Mouse (Mus musculus): ENCODE measurements around the gene Dis3l2. TPM values are rescaled to one million over a fixed set of nuclear protein-coding genes. Genes with fewer than 3 reads are reported as not detected.
A peak's percentile ranks its signal among the peaks of the same experiment; 100 is the strongest.

Gene Dis3l2
- polyA plus RNA-seq, 1 experiment = 7.5 TPM

- H3K4me1 ChIP-seq (ENCODE audit: control insufficient read depth, insufficient read depth, low read length) = no peaks in the 10 kb centered on the region
- no peak for TF ChIP-seq CTCF (IDR thresholded peaks at IDR 0.05; ENCODE audit: control insufficient read depth, insufficient read depth, low read length)
- TF ChIP-seq POLR2A (IDR thresholded peaks at IDR 0.05; ENCODE audit: borderline replicate concordance, control insufficient read depth, low read depth, low read length) = no peak
- WGBS = 79% methylated on average over 10 of the region's 10 CpGs
- no peak overlapping the region for H3K27ac ChIP-seq (ENCODE audit: control insufficient read depth, insufficient read depth, low read depth, low read length, poor library complexity)
- no peak overlapping the region for H3K4me3 ChIP-seq (replicated peaks; ENCODE audit: control insufficient read depth, low read depth, low read length)
Measured at GRCm38 (mm10) chr1:86678667-86679066, 24.9 kb upstream of the Dis3l2 start.

GRCm38 (mm10) chr1:86687236-86687635 lies 16.4 kb upstream of the Dis3l2 start:
- no peak for TF ChIP-seq CTCF (IDR thresholded peaks at IDR 0.05; ENCODE audit: control insufficient read depth, insufficient read depth, low read length)
- no peak for TF ChIP-seq POLR2A (IDR thresholded peaks at IDR 0.05; ENCODE audit: borderline replicate concordance, control insufficient read depth, low read depth, low read length)
- H3K27ac ChIP-seq (ENCODE audit: control insufficient read depth, insufficient read depth, low read depth, low read length, poor library complexity) = no peak overlapping the region
- H3K4me3 ChIP-seq (replicated peaks; ENCODE audit: control insufficient read depth, low read depth, low read length) = no peak overlapping the region
- H3K4me1 ChIP-seq (ENCODE audit: control insufficient read depth, insufficient read depth, low read length) = no peaks in the 10 kb centered on the region
- WGBS = 65% methylated on average over 4 of the region's 4 CpGs

DNA sequence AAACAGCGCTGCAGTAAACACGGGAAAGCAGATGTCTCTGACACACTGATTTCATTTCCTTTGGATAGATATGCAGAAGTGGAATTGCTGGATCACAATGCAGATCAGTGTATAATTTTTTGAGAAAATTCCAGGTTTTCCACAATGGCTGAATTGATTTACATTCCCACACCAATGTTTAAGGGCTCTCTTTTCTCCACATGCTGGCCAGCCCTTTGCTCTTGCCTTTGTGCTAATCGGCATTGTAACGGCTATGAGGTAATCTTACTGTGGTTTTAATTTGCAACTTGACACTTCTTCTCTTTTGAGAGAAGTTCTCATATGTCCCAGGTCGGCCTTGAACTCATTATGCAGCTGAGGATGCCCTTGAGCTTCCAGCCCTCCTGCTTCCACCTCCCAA lies 12.6 kb upstream of the Dis3l2 start:
- no peaks in the 10 kb centered on the region for H3K4me1 ChIP-seq (ENCODE audit: control insufficient read depth, insufficient read depth, low read length)
- TF ChIP-seq POLR2A (IDR thresholded peaks at IDR 0.05; ENCODE audit: borderline replicate concordance, control insufficient read depth, low read depth, low read length) (no peak), CTCF (IDR thresholded peaks at IDR 0.05; ENCODE audit: control insufficient read depth, insufficient read depth, low read length) (no peak)
- WGBS = 66% methylated on average over 5 of the region's 5 CpGs
- no peak overlapping the region for H3K4me3 ChIP-seq (replicated peaks; ENCODE audit: control insufficient read depth, low read depth, low read length)
- H3K27ac ChIP-seq (ENCODE audit: control insufficient read depth, insufficient read depth, low read depth, low read length, poor library complexity) = no peak overlapping the region

GRCm38 (mm10) chr1:86696948-86697347 lies 6.7 kb upstream of the Dis3l2 start:
- Histone ChIP-seq H3K27ac (ENCODE audit: control insufficient read depth, insufficient read depth, low read depth, low read length, poor library complexity) (no peak overlapping the region), H3K4me3 (replicated peaks; ENCODE audit: control insufficient read depth, low read depth, low read length) (no peak overlapping the region), H3K4me1 (ENCODE audit: control insufficient read depth, insufficient read depth, low read length) (no peaks in the 10 kb centered on the region)
- TF ChIP-seq CTCF (IDR thresholded peaks at IDR 0.05; ENCODE audit: control insufficient read depth, insufficient read depth, low read length) = peak; percentile 43; the same call in 1 of the 2 replicates
- TF ChIP-seq POLR2A (IDR thresholded peaks at IDR 0.05; ENCODE audit: borderline replicate concordance, control insufficient read depth, low read depth, low read length) = no peak
- WGBS = 50% methylated on average over 7 of the region's 7 CpGs

GRCm38 (mm10) chr1:86698721-86699120 lies 4.9 kb upstream of the Dis3l2 start:
- Histone ChIP-seq H3K4me1 (ENCODE audit: control insufficient read depth, insufficient read depth, low read length) (peaks cover 2% of the 10 kb centered on the region; the same call in 1 of the 2 replicates), H3K4me3 (replicated peaks; ENCODE audit: control insufficient read depth, low read depth, low read length) (no peak overlapping the region), H3K27ac (ENCODE audit: control insufficient read depth, insufficient read depth, low read depth, low read length, poor library complexity) (no peak overlapping the region)
- WGBS = 25% methylated on average over 2 of the region's 2 CpGs
- no peak for TF ChIP-seq POLR2A (IDR thresholded peaks at IDR 0.05; ENCODE audit: borderline replicate concordance, control insufficient read depth, low read depth, low read length)
- TF ChIP-seq CTCF (IDR thresholded peaks at IDR 0.05; ENCODE audit: control insufficient read depth, insufficient read depth, low read length) = 0 out of 2 replicates have a peak, but pooled peaks have one; percentile 20

GRCm38 (mm10) chr1:86699346-86700136 lies 4.1 kb upstream of the Dis3l2 start:
- WGBS = 71% methylated on average over 11 of the region's 11 CpGs
- no peak overlapping the region for H3K4me3 ChIP-seq (replicated peaks; ENCODE audit: control insufficient read depth, low read depth, low read length)
- TF ChIP-seq CTCF (IDR thresholded peaks at IDR 0.05; ENCODE audit: control insufficient read depth, insufficient read depth, low read length) (peak; percentile 16; the same call in 1 of the 2 replicates), POLR2A (IDR thresholded peaks at IDR 0.05; ENCODE audit: borderline replicate concordance, control insufficient read depth, low read depth, low read length) (no peak)
- peaks cover 2% of the 10 kb centered on the region; the same call in 1 of the 2 replicates for H3K4me1 ChIP-seq (ENCODE audit: control insufficient read depth, insufficient read depth, low read length)
- H3K27ac ChIP-seq (ENCODE audit: control insufficient read depth, insufficient read depth, low read depth, low read length, poor library complexity) = no peak overlapping the region

DNA sequence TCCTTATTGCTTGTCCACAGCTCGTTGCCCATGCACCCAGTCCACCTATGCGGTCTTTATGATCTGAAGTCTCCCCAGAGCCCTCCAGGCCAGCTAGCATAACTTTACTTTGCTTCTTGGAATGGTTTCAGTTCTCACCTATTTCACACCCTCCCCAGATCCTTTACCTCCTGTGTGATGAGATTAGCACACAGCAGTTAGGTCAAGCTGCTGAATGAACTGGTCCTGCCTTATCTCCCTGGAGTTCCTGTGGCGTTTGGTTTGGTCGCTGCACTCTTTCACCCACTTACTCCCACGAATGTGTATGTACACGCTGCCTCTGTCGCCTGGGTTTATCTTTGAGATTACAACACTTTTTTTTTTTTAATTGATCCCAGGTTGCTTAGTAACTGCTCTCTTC lies 3.2 kb upstream of the Dis3l2 start:
- H3K4me3 ChIP-seq (replicated peaks; ENCODE audit: control insufficient read depth, low read depth, low read length) = no peak overlapping the region
- no peak overlapping the region for H3K27ac ChIP-seq (ENCODE audit: control insufficient read depth, insufficient read depth, low read depth, low read length, poor library complexity)
- peaks cover 2% of the 10 kb centered on the region; the same call in 1 of the 2 replicates for H3K4me1 ChIP-seq (ENCODE audit: control insufficient read depth, insufficient read depth, low read length)
- WGBS = 66% methylated on average over 7 of the region's 7 CpGs
- no peak for TF ChIP-seq CTCF (IDR thresholded peaks at IDR 0.05; ENCODE audit: control insufficient read depth, insufficient read depth, low read length)
- no peak for TF ChIP-seq POLR2A (IDR thresholded peaks at IDR 0.05; ENCODE audit: borderline replicate concordance, control insufficient read depth, low read depth, low read length)

- peak overlapping the region; percentile 60 for H3K27ac ChIP-seq (ENCODE audit: control insufficient read depth, insufficient read depth, low read depth, low read length, poor library complexity)
- WGBS = 1% methylated on average over 27 of the region's 27 CpGs
Measured at GRCm38 (mm10) chr1:86703965-86704326, 338 bp downstream of the Dis3l2 start.

More at GRCm38 (mm10) chr1:86703965-86704326, 338 bp downstream of the Dis3l2 start:
- H3K4me3 ChIP-seq (replicated peaks; ENCODE audit: control insufficient read depth, low read depth, low read length) = peak overlapping the region; percentile 58
- TF ChIP-seq POLR2A (IDR thresholded peaks at IDR 0.05; ENCODE audit: borderline replicate concordance, control insufficient read depth, low read depth, low read length) = no peak
- no peak for TF ChIP-seq CTCF (IDR thresholded peaks at IDR 0.05; ENCODE audit: control insufficient read depth, insufficient read depth, low read length)
- H3K4me1 ChIP-seq (ENCODE audit: control insufficient read depth, insufficient read depth, low read length) = peaks cover 2% of the 10 kb centered on the region; the same call in 1 of the 2 replicates

All from bone marrow, adult 2 months (tissue).